Mouse (Mus musculus) hematopoietic stem cell, adult 5-6 weeks (primary cell): ENCODE data around the gene Sox9. TPM values are rescaled to one million over a fixed set of nuclear protein-coding genes. Genes with fewer than 3 reads are reported as not detected.

Source experiments
- ATAC-seq, 2 experiments: fragments of 125-278 bp in 1 of 2; replicated peaks in 1 of 2; 2 replicates each; pipeline ENCODE4 v1.8.0; 2016 to 2017; ENCODE audit warnings: inconsistent platforms in 2 of 2, mild to moderate bottlenecking in 2 of 2, moderate number of reproducible peaks in 2 of 2, low read depth in 1 of 2, moderate TSS enrichment in 1 of 2; ENCODE audit not compliant: low FRiP score in 2 of 2, poor library complexity in 2 of 2, severe bottlenecking in 2 of 2, insufficient read depth in 1 of 2, low TSS enrichment in 1 of 2
- total RNA-seq: library from RNA; stranded (forward); fragments of 172-1452, 232-1000 nt; gene quantifications from 2 replicates; pipeline ENCODE4 v1.2.3, GENCODE M21; 2017

Gene Sox9
- total RNA-seq, 1 experiment from 2014 or later = not detected

GRCm38 (mm10) chr11:112785581-112785980 is 3.6 kb downstream of the Sox9 start:
- ATAC-seq = no peak

GRCm38 (mm10) chr11:112786427-112786826 is 4.4 kb downstream of the Sox9 start:
- ATAC-seq = no peak

- no peak for ATAC-seq
Observed at GRCm38 (mm10) chr11:112788296-112788695, 6.3 kb downstream of the Sox9 start.

GRCm38 (mm10) chr11:112796379-112796778 is 14.4 kb downstream of the Sox9 start:
- no peak for ATAC-seq

- no peak for ATAC-seq
Observed at GRCm38 (mm10) chr11:112798831-112799382, 16.9 kb downstream of the Sox9 start.

- no peak for ATAC-seq
Observed at GRCm38 (mm10) chr11:112801189-112801818, 19.3 kb downstream of the Sox9 start.

GRCm38 (mm10) chr11:112807838-112808506 is 25.9 kb downstream of the Sox9 start:
- ATAC-seq = no peak

- no peak for ATAC-seq
Observed at GRCm38 (mm10) chr11:112810447-112811151, 28.6 kb downstream of the Sox9 start.

- ATAC-seq = no peak
Observed at GRCm38 (mm10) chr11:112811152-112811871, 29.3 kb downstream of the Sox9 start.

GRCm38 (mm10) chr11:112817829-112818650 is 36.0 kb downstream of the Sox9 start:
- no peak for ATAC-seq

GRCm38 (mm10) chr11:112818651-112819270 is 36.7 kb downstream of the Sox9 start:
- ATAC-seq = no peak

GRCm38 (mm10) chr11:112821536-112821935 is 39.5 kb downstream of the Sox9 start:
- no peak for ATAC-seq

GRCm38 (mm10) chr11:112824146-112824545 is 42.1 kb downstream of the Sox9 start:
- no peak for ATAC-seq

GRCm38 (mm10) chr11:112826193-112827043 is 44.4 kb downstream of the Sox9 start:
- no peak for ATAC-seq

GRCm38 (mm10) chr11:112827044-112827347 is 45.0 kb downstream of the Sox9 start:
- no peak for ATAC-seq
